Mouse (Mus musculus) layer of hippocampus, adult 2 months (tissue): ENCODE results near the gene Ubxn11. TPM values are rescaled to one million over a fixed set of nuclear protein-coding genes. Genes with fewer than 3 reads are reported as not detected.
A peak's percentile ranks its signal among the peaks of the same experiment; 100 is the strongest.

Experiments used
- DNase-seq, 2 experiments: peaks; one replicate each; pipeline ENCODE4 v3.0.0; 2022; ENCODE audit warnings: low spot score in 2 of 2
- H3K27ac ChIP-seq: fragments of 200-600 bp; 2 replicates; pipeline ENCODE4 v1.8.1; 2022
- H3K4me3 ChIP-seq: fragments of 200-600 bp; 2 replicates; pipeline ENCODE4 v1.8.1; 2022; ENCODE audit warnings: mild to moderate bottlenecking
- CTCF ChIP-seq: fragments of 200-600 bp; conservative IDR thresholded peaks from 2 replicates; pipeline ENCODE4 v1.8.1; 2022; ENCODE audit warnings: antibody characterized with exemption, mild to moderate bottlenecking, moderate library complexity
- total RNA-seq, 2 experiments: library from RNA; stranded (reverse); gene quantifications; 2 replicates each; pipeline ENCODE4 v1.2.3; 2021

Ubxn11 gene
- total RNA-seq, 2 experiments from 2014 or later, result 34.0 to 42.4 TPM

DNA sequence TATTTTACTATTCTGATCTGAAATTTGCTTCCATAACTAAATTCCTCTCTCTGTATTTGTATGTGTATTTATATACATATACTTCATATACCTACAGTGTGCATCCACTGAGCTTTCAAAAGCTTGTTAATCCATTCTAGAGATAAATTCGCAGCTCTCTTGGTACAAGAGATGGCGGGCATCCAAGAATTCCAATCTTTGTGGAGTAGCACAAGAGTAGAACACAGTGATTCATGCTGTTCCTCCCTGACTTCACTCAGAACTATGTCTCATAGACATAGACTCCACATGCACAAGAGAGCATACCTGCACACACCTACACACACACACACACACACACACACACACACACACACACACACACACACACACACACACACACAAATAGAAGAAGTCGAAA lies 70.0 kb downstream of the Ubxn11 start:
- no peak overlapping the region for H3K27ac ChIP-seq
- no peak overlapping the region for H3K4me3 ChIP-seq
- DNase-seq, result peak in 1 of 2 experiments; percentile 44
- TF ChIP-seq CTCF, result no peak

Other genes starting within 250 kb of the Ubxn11 start
- gene Rps6ka1, start 214.8 kb upstream of the Ubxn11 start, total RNA-seq, result 10 to 100 TPM in 1 of 2 experiments, 1 to 10 TPM in 1; 8.6 to 11.9 TPM
- 100 to 1,000 TPM; 123 to 125 TPM for gene Hmgn2, start 133.9 kb upstream of the Ubxn11 start, total RNA-seq
- gene Dhdds, start 101.7 kb upstream of the Ubxn11 start, total RNA-seq, result 10 to 100 TPM; 61.7 to 62.9 TPM
- not detected for gene Lin28a, start 83.7 kb upstream of the Ubxn11 start, total RNA-seq
- not detected for gene Zfp683, start 48.7 kb upstream of the Ubxn11 start, total RNA-seq
- 1 to 10 TPM; 2.7 to 3.0 TPM for gene Crybg2, start 41.8 kb upstream of the Ubxn11 start, total RNA-seq
- gene Cd52, start 7.5 kb upstream of the Ubxn11 start, total RNA-seq, result 1 to 10 TPM; 1.1 to 3.8 TPM
- 100 to 1,000 TPM; 257 to 267 TPM for gene Sh3bgrl3, start 26.2 kb downstream of the Ubxn11 start, total RNA-seq
- gene Cep85, start 84.5 kb downstream of the Ubxn11 start, total RNA-seq, result 10 to 100 TPM; 14.3 to 17.2 TPM
- not detected for gene Gm7534, start 100.4 kb downstream of the Ubxn11 start, total RNA-seq
- gene Catsper4, start 124.8 kb downstream of the Ubxn11 start, total RNA-seq, result under 1 TPM in 1 of 2 experiments, not detected in 1; 0.90 TPM
- under 1 TPM; 0.38 to 0.66 TPM for gene Cnksr1, start 135.8 kb downstream of the Ubxn11 start, total RNA-seq
- gene E130218I03Rik, start 141.1 kb downstream of the Ubxn11 start, total RNA-seq, result not detected
- 10 to 100 TPM in 1 of 2 experiments, 1 to 10 TPM in 1; 9.0 to 10.0 TPM for gene Zfp593, start 143.0 kb downstream of the Ubxn11 start, total RNA-seq
- gene Gm30191, start 144.4 kb downstream of the Ubxn11 start, total RNA-seq, result not detected
- 1 to 10 TPM; 2.7 to 4.0 TPM for gene Grrp1, start 151.5 kb downstream of the Ubxn11 start, total RNA-seq
- 10 to 100 TPM; 16.9 to 18.6 TPM for gene Pdik1l, start 185.3 kb downstream of the Ubxn11 start, total RNA-seq
- gene Trim63, start 212.6 kb downstream of the Ubxn11 start, total RNA-seq, result not detected
- not detected for gene Slc30a2, start 240.6 kb downstream of the Ubxn11 start, total RNA-seq